Mouse (Mus musculus) limb, embryonic 12.5 days (tissue): Measurements from ENCODE around the gene Rgl1. TPM values are rescaled to one million over a fixed set of nuclear protein-coding genes. Genes with fewer than 3 reads are reported as not detected.

Experiments
- ATAC-seq: fragments of 200-750 bp; cut with Nextera tagmentation; 2 replicates; pipeline ENCODE4 v1.8.0; 2017; ENCODE audit warnings: low read depth, moderate TSS enrichment; ENCODE audit not compliant: insufficient number of reproducible peaks, insufficient read depth, low FRiP score, low TSS enrichment
- H3K27ac ChIP-seq: fragments of 300-500 bp; sonication (generic); 2 replicates; pipeline ENCODE4 v1.5.1; 2016; ENCODE audit warnings: mild to moderate bottlenecking, moderate library complexity
- H3K27me3 ChIP-seq: fragments of 300-500 bp; sonication (generic); 2 replicates; pipeline ENCODE4 v1.6.1; 2016; ENCODE audit warnings: mild to moderate bottlenecking, moderate library complexity
- H3K36me3 ChIP-seq: fragments of 300-500 bp; sonication (generic); 2 replicates; pipeline ENCODE4 v1.6.1; 2016; ENCODE audit warnings: mild to moderate bottlenecking, moderate library complexity
- H3K4me1 ChIP-seq: fragments of 300-500 bp; sonication (generic); replicated peaks from 2 replicates; pipeline ENCODE4 v1.6.1; 2016
- H3K4me2 ChIP-seq: fragments of 300-500 bp; sonication (generic); 2 replicates; pipeline ENCODE4 v1.6.1; 2016; ENCODE audit warnings: mild to moderate bottlenecking, moderate library complexity
- H3K4me3 ChIP-seq: fragments of 300-500 bp; sonication (generic); replicated peaks from 2 replicates; pipeline ENCODE4 v1.5.1; 2016; ENCODE audit warnings: mild to moderate bottlenecking
- H3K9ac ChIP-seq: fragments of 300-500 bp; sonication (generic); replicated peaks from 2 replicates; pipeline ENCODE4 v1.6.1; 2016; ENCODE audit warnings: mild to moderate bottlenecking, moderate library complexity
- H3K9me3 ChIP-seq: fragments of 300-500 bp; sonication (generic); 2 replicates; pipeline ENCODE4 v1.6.1; 2016; ENCODE audit warnings: mild to moderate bottlenecking, moderate library complexity
- WGBS: fragments of 180-500 bp; shearing (Covaris S2); methylation state at CpG from one replicate; pipeline ENCODE4 v1.1.7; 2016; 5-methylcytosine and 5-hydroxymethylcytosine counted together
- polyA plus RNA-seq: library from polyadenylated mRNA; unstranded; fragments of >200 nt; fragmentation: Nextera tagmentation; extraction: Ambion mirVana; gene quantifications from 2 replicates; pipeline ENCODE4 v1.2.1, GENCODE M21; 2016

The Rgl1 gene
- polyA plus RNA-seq, 1 experiment from 2014 or later = 24.5 TPM

GRCm38 (mm10) chr1:152707560-152707959 is 58.6 kb downstream of the Rgl1 start:
- Histone ChIP-seq H3K9ac (no peak overlapping the region), H3K9me3 (no peaks in the 10 kb centered on the region), H3K27me3 (no peaks in the 10 kb centered on the region), H3K4me2 (no peak overlapping the region), H3K27ac (no peak overlapping the region), H3K4me3 (no peak overlapping the region), H3K4me1 (peaks cover 9% of the 10 kb centered on the region), H3K36me3 (no peaks in the 10 kb centered on the region)
- no peak for ATAC-seq
- WGBS = 88% methylated on average over 2 of the region's 2 CpGs

- H3K4me2 ChIP-seq = no peak overlapping the region
- H3K4me3 ChIP-seq = no peak overlapping the region
- no peaks in the 10 kb centered on the region for H3K36me3 ChIP-seq
- H3K27ac ChIP-seq = no peak overlapping the region
- ATAC-seq = no peak
- H3K9ac ChIP-seq = no peak overlapping the region
- no peaks in the 10 kb centered on the region for H3K27me3 ChIP-seq
- no peaks in the 10 kb centered on the region for H3K9me3 ChIP-seq
- H3K4me1 ChIP-seq = peaks cover 9% of the 10 kb centered on the region
- WGBS = 60% methylated on average over 6 of the region's 6 CpGs
Observed at GRCm38 (mm10) chr1:152703941-152704340, 62.2 kb downstream of the Rgl1 start.

- ATAC-seq = no peak
- H3K27me3 ChIP-seq = no peaks in the 10 kb centered on the region
- H3K9ac ChIP-seq = no peak overlapping the region
- H3K4me2 ChIP-seq = no peak overlapping the region
- no peaks in the 10 kb centered on the region for H3K9me3 ChIP-seq
- no peak overlapping the region for H3K4me3 ChIP-seq
- H3K27ac ChIP-seq = no peak overlapping the region
- H3K4me1 ChIP-seq = peaks cover 9% of the 10 kb centered on the region
- WGBS = 36% methylated on average over 6 of the region's 6 CpGs
- H3K36me3 ChIP-seq = no peaks in the 10 kb centered on the region
Observed at GRCm38 (mm10) chr1:152702920-152703319, 63.2 kb downstream of the Rgl1 start.

DNA sequence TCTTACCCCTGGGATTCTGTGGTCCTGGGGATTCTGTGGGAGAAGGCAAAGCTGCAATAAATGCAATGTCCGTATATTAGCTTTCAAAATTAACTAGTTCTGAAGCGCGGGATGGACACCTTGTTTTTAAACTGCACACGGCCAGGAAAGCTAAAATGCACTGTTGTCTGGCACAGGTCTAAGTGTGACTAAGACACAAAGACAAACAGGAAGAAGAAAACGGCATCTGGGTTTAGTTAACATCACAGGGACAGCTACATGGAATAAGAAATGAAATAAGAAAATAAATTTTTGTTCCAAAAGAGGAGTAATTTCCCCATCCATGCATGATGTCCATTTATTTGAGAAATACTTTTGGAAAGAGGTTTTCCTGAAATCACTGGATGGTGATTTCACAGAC is 65.1 kb downstream of the Rgl1 start:
- Histone ChIP-seq H3K36me3 (no peaks in the 10 kb centered on the region), H3K4me1 (peaks cover 9% of the 10 kb centered on the region), H3K27ac (no peak overlapping the region), H3K4me2 (no peak overlapping the region), H3K27me3 (no peaks in the 10 kb centered on the region), H3K9ac (no peak overlapping the region), H3K9me3 (no peaks in the 10 kb centered on the region), H3K4me3 (no peak overlapping the region)
- no peak for ATAC-seq
- WGBS = 69% methylated on average over 5 of the region's 5 CpGs

DNA sequence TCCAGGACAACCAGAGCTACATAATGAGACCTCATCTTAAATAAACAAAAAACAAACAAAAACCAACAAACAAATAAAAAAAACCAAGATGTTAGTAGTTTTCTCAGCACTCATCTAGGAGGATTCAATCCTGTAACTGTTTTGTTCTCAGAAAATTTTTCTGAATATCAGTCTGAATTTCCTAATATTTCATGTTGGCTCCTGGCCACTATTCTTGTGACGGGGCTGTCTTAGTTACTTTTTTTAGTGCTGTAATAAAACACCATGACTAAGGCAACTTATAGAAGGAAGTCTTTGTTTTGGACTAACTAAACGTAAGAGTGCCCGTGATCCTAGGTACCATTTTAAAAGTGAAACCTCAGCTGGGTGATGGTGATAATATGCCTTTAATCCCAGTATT is 68.8 kb downstream of the Rgl1 start:
- Histone ChIP-seq H3K9ac (no peak overlapping the region), H3K27me3 (no peaks in the 10 kb centered on the region), H3K4me1 (0 out of 2 replicates have a peak, but pooled peaks cover 2% of the 10 kb centered on the region), H3K4me3 (no peak overlapping the region), H3K4me2 (no peak overlapping the region), H3K36me3 (no peaks in the 10 kb centered on the region), H3K9me3 (no peaks in the 10 kb centered on the region), H3K27ac (no peak overlapping the region)
- ATAC-seq = no peak
- WGBS = 36% methylated on average over 3 of the region's 3 CpGs

DNA sequence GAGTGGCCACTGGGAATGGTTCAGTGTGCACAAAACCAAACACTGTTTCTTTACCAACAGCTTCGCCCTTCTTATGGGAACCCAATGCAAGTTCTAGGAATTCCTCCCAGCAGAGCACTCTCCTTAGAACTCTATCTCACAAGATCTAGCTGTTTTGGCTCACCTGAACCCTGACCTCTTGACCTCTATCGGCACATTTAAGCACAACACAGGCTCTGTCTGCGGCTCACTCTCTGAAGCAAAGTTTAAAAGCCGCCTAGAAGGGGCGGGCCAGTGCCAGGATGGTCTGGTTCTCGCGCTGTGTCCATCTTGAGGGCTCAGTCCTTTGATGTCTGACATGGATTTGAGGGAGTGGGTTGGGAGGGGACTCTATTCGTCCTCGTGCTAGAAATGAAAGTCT is 70.7 kb downstream of the Rgl1 start:
- no peak for ATAC-seq
- Histone ChIP-seq H3K36me3 (no peaks in the 10 kb centered on the region), H3K27me3 (no peaks in the 10 kb centered on the region), H3K27ac (no peak overlapping the region), H3K4me1 (0 out of 2 replicates have a peak, but pooled peaks cover 14% of the 10 kb centered on the region), H3K9me3 (no peaks in the 10 kb centered on the region), H3K4me3 (no peak overlapping the region), H3K4me2 (no peak overlapping the region), H3K9ac (no peak overlapping the region)
- WGBS = 22% methylated on average over 9 of the region's 9 CpGs

- Histone ChIP-seq H3K4me1 (peaks cover 40% of the 10 kb centered on the region), H3K9me3 (no peaks in the 10 kb centered on the region), H3K4me2 (no peak overlapping the region), H3K27ac (no peak overlapping the region), H3K27me3 (no peaks in the 10 kb centered on the region), H3K36me3 (no peaks in the 10 kb centered on the region), H3K9ac (no peak overlapping the region), H3K4me3 (no peak overlapping the region)
- WGBS = 86% methylated on average over 4 of the region's 4 CpGs
- no peak for ATAC-seq
Observed at GRCm38 (mm10) chr1:152689968-152690367, 76.2 kb downstream of the Rgl1 start.

DNA sequence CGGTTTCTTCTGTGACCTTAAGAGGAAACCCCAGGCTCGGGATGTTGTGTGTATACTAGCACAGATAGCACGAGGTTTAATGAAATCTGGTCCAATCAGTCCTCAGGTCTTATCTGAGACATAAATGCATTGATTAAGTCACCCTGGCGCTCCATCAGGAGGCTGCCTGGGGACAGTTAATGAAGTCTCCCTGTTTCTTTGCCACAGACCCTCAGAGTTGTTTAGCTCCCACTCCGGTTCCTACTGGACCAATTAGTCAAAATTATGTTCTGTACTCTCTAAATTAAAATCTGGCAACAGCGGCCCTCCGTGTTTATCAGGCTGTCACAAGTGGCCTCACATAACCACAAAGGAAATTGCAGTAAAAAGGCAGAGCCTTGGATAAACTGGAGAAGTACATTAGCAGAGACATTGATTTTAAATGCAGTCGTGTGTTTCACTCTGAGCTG is 78.4 kb downstream of the Rgl1 start:
- no peaks in the 10 kb centered on the region for H3K36me3 ChIP-seq
- H3K27ac ChIP-seq = peak overlapping the region; percentile 81
- no peak overlapping the region for H3K9ac ChIP-seq
- peaks cover 43% of the 10 kb centered on the region for H3K4me1 ChIP-seq
- ATAC-seq = no peak
- WGBS = 8% methylated on average over 8 of the region's 8 CpGs
- H3K4me3 ChIP-seq = no peak overlapping the region
- no peaks in the 10 kb centered on the region for H3K27me3 ChIP-seq
- H3K4me2 ChIP-seq = peak overlapping the region; percentile 27
- H3K9me3 ChIP-seq = no peaks in the 10 kb centered on the region

DNA sequence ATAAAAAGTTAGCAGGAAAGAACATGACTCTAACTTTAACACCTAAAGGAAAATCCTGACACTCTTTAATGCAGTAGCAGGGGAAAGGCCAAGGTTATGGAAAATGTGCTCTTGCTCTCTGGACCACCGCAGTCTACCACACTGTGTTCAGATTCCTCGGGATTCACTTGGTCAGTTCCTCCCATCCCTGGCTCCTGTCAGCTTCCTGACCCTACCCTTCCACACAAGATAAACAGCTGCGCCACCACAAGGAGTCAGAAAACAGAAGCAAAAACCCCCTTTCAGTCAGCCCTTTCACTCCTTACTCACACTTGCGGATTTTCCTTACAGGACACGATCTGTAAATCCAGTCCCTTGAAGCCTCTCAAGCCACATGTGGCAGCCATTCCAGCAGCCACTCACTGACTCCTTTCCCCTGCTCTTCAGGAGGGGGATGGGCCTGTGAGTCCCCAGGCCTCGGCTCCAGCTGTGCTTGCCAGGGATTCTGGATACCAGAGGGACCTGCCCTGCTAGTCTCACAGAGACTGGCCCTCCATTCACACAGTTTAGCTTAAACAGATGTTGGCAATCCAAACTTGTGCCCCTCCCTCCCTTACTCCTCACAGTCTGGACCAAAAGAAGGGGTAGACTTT is 78.9 kb downstream of the Rgl1 start:
- Histone ChIP-seq H3K36me3 (no peaks in the 10 kb centered on the region), H3K4me3 (no peak overlapping the region), H3K27me3 (no peaks in the 10 kb centered on the region), H3K27ac (peak overlapping the region; percentile 81), H3K9ac (peak overlapping the region; percentile 40; the same call in 1 of the 2 replicates), H3K4me1 (peaks cover 48% of the 10 kb centered on the region), H3K9me3 (no peaks in the 10 kb centered on the region), H3K4me2 (peak overlapping the region; percentile 27)
- WGBS = 3% methylated on average over 6 of the region's 6 CpGs
- peak; percentile 91 for ATAC-seq

GRCm38 (mm10) chr1:152685531-152685930 is 80.6 kb downstream of the Rgl1 start:
- H3K27me3 ChIP-seq = no peaks in the 10 kb centered on the region
- 66% methylated on average over 3 of the region's 3 CpGs for WGBS
- no peak overlapping the region for H3K4me3 ChIP-seq
- no peaks in the 10 kb centered on the region for H3K36me3 ChIP-seq
- no peak overlapping the region for H3K27ac ChIP-seq
- H3K9me3 ChIP-seq = no peaks in the 10 kb centered on the region
- H3K9ac ChIP-seq = no peak overlapping the region
- H3K4me1 ChIP-seq = peaks cover 40% of the 10 kb centered on the region
- no peak for ATAC-seq
- H3K4me2 ChIP-seq = no peak overlapping the region

DNA sequence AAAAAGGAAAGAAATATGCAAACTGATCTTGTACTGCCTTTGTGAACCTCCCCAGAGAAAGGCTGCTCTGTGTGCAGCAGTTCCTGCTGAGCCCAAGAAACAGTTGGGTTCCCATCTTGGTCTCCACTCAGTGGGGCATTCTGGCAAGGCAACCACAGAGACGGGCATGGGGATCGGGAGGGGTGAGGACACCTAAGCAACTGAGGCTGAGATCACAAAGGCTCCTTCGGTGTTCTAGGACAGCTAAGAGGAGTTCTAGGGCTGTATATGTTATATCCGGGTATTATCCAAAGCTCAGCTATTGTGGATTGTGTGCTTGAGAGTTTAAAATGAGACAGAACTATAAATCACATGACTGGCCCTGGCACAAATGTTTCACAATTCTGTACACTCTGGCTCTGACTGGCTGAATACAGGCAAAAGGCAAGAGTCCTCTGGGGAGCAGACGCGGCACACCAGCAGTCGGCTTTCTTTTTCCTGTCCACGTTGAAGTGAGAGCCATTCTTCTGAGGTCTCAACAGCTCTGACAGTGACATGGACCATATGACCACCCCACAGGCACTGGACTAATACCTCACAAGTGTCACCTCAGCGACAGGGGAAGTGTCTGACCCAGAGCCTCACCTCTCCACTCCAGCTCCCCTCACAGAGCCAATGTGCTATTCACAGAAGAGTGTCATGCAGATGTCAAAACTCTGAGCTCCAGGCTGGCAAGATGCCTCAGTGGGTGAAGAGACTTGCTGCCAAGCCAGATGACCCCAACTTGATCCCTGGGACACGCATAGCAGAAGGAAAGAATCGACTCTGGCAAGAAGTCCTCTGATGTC is 83.6 kb downstream of the Rgl1 start:
- no peak overlapping the region for H3K27ac ChIP-seq
- H3K4me3 ChIP-seq = no peak overlapping the region
- no peak overlapping the region for H3K9ac ChIP-seq
- no peak overlapping the region for H3K4me2 ChIP-seq
- 56% methylated on average over 11 of the region's 11 CpGs for WGBS
- no peak for ATAC-seq
- H3K27me3 ChIP-seq = no peaks in the 10 kb centered on the region
- H3K9me3 ChIP-seq = no peaks in the 10 kb centered on the region
- H3K36me3 ChIP-seq = no peaks in the 10 kb centered on the region
- peaks cover 30% of the 10 kb centered on the region for H3K4me1 ChIP-seq
